Mouse (Mus musculus) gastrocnemius, postnatal 25 days (tissue): ENCODE results near the gene Ldlrad3. TPM values are rescaled to one million over a fixed set of nuclear protein-coding genes. Genes with fewer than 3 reads are reported as not detected.

ENCODE experiments used
- DNase-seq: peaks from one replicate; pipeline ENCODE4 v3.0.0; 2022
- total RNA-seq, 2 experiments: library from RNA; stranded (reverse); gene quantifications; 1 replicate in 1 of 2; 2 replicates in 1 of 2; pipeline ENCODE4 v1.2.3; 2021

Ldlrad3 gene
- total RNA-seq, 2 experiments from 2014 or later, result 4.2 to 6.4 TPM

GRCm38 (mm10) chr2:101905534-101906378, 280.4 kb downstream of the Ldlrad3 start:
- peak; percentile 57 for DNase-seq

DNA sequence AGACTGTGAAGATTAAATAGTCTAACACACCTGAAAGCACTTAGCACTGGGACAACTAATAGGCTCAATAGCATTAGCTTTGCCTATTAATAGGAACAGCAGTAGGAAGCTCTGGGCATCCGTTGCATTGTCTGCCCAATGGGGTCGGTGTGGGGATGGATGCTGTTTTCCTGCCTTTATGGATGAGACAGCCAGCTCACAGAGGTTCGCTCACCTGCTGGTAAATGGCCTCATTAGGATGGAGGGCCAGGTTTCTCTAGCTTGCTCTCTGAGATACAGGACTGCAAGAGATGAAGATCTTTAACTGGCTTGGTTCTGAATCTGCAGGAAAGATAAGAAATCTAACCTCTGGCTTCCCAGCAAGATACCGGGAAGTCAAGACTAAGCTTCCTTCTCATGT, 284.0 kb downstream of the Ldlrad3 start:
- no peak for DNase-seq

Other genes with a start within 250 kb of the Ldlrad3 start
- 10 to 100 TPM; 13.5 to 13.9 TPM for gene Trim44, start 221.4 kb upstream of the Ldlrad3 start, total RNA-seq